Mouse (Mus musculus) kidney, postnatal 0 days (tissue): ENCODE data around the gene Wif1. TPM values are rescaled to one million over a fixed set of nuclear protein-coding genes. Genes with fewer than 3 reads are reported as not detected.
A peak's percentile ranks its signal among the peaks of the same experiment; 100 is the strongest.

Experiments used
- ATAC-seq: fragments of 200-750 bp; cut with Nextera tagmentation; replicated peaks from 2 replicates; pipeline ENCODE4 v1.8.0; 2017; ENCODE audit warnings: low read depth, moderate number of reproducible peaks, moderate TSS enrichment, moderate library complexity; ENCODE audit not compliant: low FRiP score
- DNase-seq: peaks from one replicate; pipeline ENCODE4 v3.0.0-alpha.2; 2016; ENCODE audit warnings: low spot score
- H3K27ac ChIP-seq: fragments of 300-500 bp; sonication (generic); 2 replicates; pipeline ENCODE4 v1.5.1; 2014; ENCODE audit warnings: mild to moderate bottlenecking
- H3K27me3 ChIP-seq: fragments of 300-500 bp; sonication (generic); 2 replicates; pipeline ENCODE4 v1.6.1; 2014; ENCODE audit warnings: low read length, mixed read lengths; ENCODE audit not compliant: insufficient read depth
- H3K36me3 ChIP-seq: fragments of 300-500 bp; sonication (generic); 2 replicates; pipeline ENCODE4 v1.6.1; 2014; ENCODE audit warnings: low read length, mixed read lengths; ENCODE audit not compliant: insufficient read depth
- H3K4me1 ChIP-seq: fragments of 300-500 bp; sonication (generic); replicated peaks from 2 replicates; pipeline ENCODE4 v1.6.1; 2014; ENCODE audit warnings: antibody characterized with exemption, low read length, mixed read lengths; ENCODE audit not compliant: insufficient read depth
- H3K4me2 ChIP-seq: fragments of 300-500 bp; sonication (generic); 2 replicates; pipeline ENCODE4 v1.6.1; 2014; ENCODE audit warnings: mild to moderate bottlenecking, low read length, moderate library complexity, mixed read lengths
- H3K4me3 ChIP-seq: fragments of 300-500 bp; sonication (generic); replicated peaks from 2 replicates; pipeline ENCODE4 v1.5.1; 2014; ENCODE audit warnings: low read depth, low read length
- H3K9ac ChIP-seq: fragments of 300-500 bp; sonication (generic); 2 replicates; pipeline ENCODE4 v1.6.1; 2014; ENCODE audit warnings: low read depth, low read length
- H3K9me3 ChIP-seq: fragments of 300-500 bp; sonication (generic); replicated peaks from 2 replicates; pipeline ENCODE4 v1.6.1; 2016; ENCODE audit warnings: low read length, inconsistent platforms, mixed read lengths
- CTCF ChIP-seq: IDR thresholded peaks from 2 replicates; pipeline ENCODE4 v1.5.1; 2016; ENCODE audit warnings: antibody characterized with exemption, low read depth, mild to moderate bottlenecking, moderate library complexity
- WGBS: fragments of 180-500 bp; shearing (Covaris S2); extraction: QIAGEN DNeasy Blood & Tissue Kit; methylation state at CpG from one replicate; pipeline ENCODE4 v1.1.7; 2014; 5-methylcytosine and 5-hydroxymethylcytosine counted together
- polyA plus RNA-seq: library from polyadenylated mRNA; unstranded; fragments of >200 nt; fragmentation: Nextera tagmentation; extraction: Ambion mirVana; gene quantifications from 2 replicates; pipeline ENCODE4 v1.2.1, GENCODE M21; 2015

Wif1 gene
- polyA plus RNA-seq, 1 experiment from 2014 or later = 2.3 TPM

GRCm38 (mm10) chr10:121120751-121121150, 87.0 kb downstream of the Wif1 start:
- Histone ChIP-seq H3K27ac (no peak overlapping the region), H3K4me3 (no peak overlapping the region), H3K4me2 (no peak overlapping the region), H3K4me1 (no peaks in the 10 kb centered on the region), H3K9ac (no peak overlapping the region), H3K9me3 (no peaks in the 10 kb centered on the region), H3K27me3 (no peaks in the 10 kb centered on the region), H3K36me3 (no peaks in the 10 kb centered on the region)
- DNase-seq (no peak), ATAC-seq (no peak)
- 82% methylated on average over 6 of the region's 6 CpGs for WGBS
- TF ChIP-seq CTCF = no peak

- Histone ChIP-seq H3K4me2 (no peak overlapping the region), H3K4me1 (no peaks in the 10 kb centered on the region), H3K27ac (no peak overlapping the region), H3K9me3 (no peaks in the 10 kb centered on the region), H3K36me3 (no peaks in the 10 kb centered on the region), H3K4me3 (no peak overlapping the region), H3K27me3 (no peaks in the 10 kb centered on the region), H3K9ac (no peak overlapping the region)
- peak; percentile 25; the same call in 1 of the 2 replicates for TF ChIP-seq CTCF
- ATAC-seq (no peak), DNase-seq (no peak)
- WGBS = 93% methylated on average over 16 of the region's 16 CpGs
These were observed 90.7 kb downstream of the Wif1 start for GRCm38 (mm10) chr10:121124481-121124880.

GRCm38 (mm10) chr10:121129000-121129925, 95.5 kb downstream of the Wif1 start:
- no peak overlapping the region for H3K9ac ChIP-seq
- H3K27me3 ChIP-seq = no peaks in the 10 kb centered on the region
- peak; percentile 31 for DNase-seq
- TF ChIP-seq CTCF = no peak
- H3K36me3 ChIP-seq = no peaks in the 10 kb centered on the region
- 53% methylated on average over 20 of the region's 20 CpGs for WGBS
- no peaks in the 10 kb centered on the region for H3K4me1 ChIP-seq
- H3K27ac ChIP-seq = no peak overlapping the region
- ATAC-seq = no peak
- no peaks in the 10 kb centered on the region; the same call in 1 of the 2 replicates for H3K9me3 ChIP-seq
- peak overlapping the region; percentile 13; the same call in 1 of the 2 replicates for H3K4me2 ChIP-seq
- H3K4me3 ChIP-seq = no peak overlapping the region

Other genes with a start within 250 kb of the Wif1 start
- gene Msrb3, start 134.9 kb upstream of the Wif1 start, polyA plus RNA-seq = 9.9 and 13.2 TPM in 2 replicates
- 3.4 and 4.0 TPM in 2 replicates for gene Lemd3, start 54.6 kb upstream of the Wif1 start, polyA plus RNA-seq